Mouse (Mus musculus): ENCODE results near the gene Tipin. TPM values are rescaled to one million over a fixed set of nuclear protein-coding genes. Genes with fewer than 3 reads are reported as not detected.

Gene Tipin
- polyA plus RNA-seq, 1 experiment from 2014 or later: 109 TPM

DNA sequence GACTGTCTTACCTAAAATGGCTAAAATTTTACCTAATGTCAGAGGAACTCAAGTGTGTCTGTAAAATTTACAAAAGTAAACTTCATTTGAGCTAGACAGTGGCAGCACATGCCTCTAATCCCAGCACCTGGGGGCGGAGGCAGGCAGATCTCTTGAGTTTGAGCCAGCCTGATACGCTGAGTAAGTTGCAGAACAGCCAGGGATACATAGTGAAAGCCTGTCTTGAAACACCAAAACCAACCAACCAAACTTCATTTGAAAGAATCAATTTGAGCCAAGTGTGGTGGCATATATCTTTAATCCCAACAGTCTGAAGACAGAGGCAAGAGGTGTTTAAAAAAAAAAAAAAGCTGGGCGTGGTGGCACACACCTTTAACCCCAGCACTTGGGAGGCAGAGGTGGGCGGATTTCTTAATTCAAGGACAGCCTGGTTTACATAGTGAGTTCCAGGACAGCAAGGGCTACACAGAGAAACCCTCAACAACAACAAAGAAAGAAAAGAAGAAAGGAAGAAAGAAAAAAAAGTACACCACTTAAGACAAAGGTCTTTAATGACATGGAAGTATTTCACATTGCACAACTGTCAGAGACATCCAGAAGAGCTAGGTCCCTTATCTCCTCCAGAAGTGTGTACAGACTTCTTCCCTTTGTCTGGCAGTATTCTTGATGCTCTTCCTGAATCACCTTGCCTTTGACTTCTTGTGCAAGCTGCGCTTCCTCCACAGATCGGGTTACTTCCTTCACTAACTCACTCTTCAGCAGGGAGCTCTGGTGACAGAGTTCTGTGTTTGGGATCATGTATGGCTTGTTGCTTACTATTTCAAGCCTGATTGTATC is 25.3 kb downstream of the Tipin start:
- H3K27ac ChIP-seq (ENCODE audit: low read depth): no peak overlapping the region
- H3K27me3 ChIP-seq (ENCODE audit: insufficient read depth, low read length): no peaks in the 10 kb centered on the region
- no peak overlapping the region for H3K4me2 ChIP-seq (ENCODE audit: low read depth, low read length)
- no peaks in the 10 kb centered on the region for H3K4me1 ChIP-seq (ENCODE audit: insufficient read depth)
- peaks cover 49% of the 10 kb centered on the region for H3K36me3 ChIP-seq (replicated peaks; ENCODE audit: insufficient read depth, low read length)
- H3K9me3 ChIP-seq (ENCODE audit: low read length): no peaks in the 10 kb centered on the region
- ATAC-seq (no peak), DNase-seq (no peak)
- H3K4me3 ChIP-seq (ENCODE audit: low read depth, low read length): no peak overlapping the region
- 75% methylated on average over 6 of the region's 6 CpGs for WGBS (ENCODE audit: insufficient replicate concordance)
- TF ChIP-seq EP300 (IDR thresholded peaks at IDR 0.05; ENCODE audit: low read depth): no peak
- no peak overlapping the region for H3K9ac ChIP-seq (replicated peaks)

DNA sequence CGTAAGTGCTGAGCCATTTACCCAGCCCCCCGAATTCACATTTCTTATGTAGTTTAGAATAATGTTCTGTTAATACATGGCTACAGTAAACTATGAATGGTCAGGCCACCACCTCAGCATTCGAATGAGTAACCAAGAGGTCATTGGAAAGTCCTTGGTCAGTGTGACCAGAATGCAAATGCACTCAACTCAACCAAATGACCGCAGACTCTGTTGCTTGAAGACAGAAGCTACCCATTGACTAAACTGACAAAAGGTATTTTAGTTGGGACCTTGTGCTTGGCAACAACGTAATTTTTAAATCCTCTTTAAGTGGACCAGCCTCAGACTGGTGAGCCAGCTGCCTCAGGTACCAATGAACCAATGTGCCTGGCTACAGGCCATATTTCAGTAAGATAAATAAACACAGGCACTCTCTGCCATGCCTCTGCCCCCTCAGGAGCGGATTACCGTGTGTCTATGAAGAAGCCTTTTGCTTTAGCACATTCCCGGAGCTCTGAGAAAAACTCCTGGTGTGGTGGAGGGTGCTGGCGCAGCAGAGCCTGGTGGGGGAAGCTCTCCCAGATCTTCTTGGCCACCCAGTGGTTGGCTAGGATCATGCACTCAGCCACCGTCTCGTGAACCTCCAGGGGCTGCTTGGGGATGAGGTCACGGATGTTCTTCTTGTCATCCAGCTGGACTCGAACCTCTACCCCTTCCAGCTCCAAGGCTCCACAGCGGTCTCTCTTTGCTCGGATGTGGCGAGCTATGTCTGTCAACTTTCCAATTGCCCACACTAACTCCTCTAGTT is 29.8 kb downstream of the Tipin start:
- H3K4me2 ChIP-seq (ENCODE audit: low read depth, low read length): no peak overlapping the region
- no peak overlapping the region for H3K4me3 ChIP-seq (ENCODE audit: low read depth, low read length)
- WGBS (ENCODE audit: insufficient replicate concordance): 78% methylated on average over 16 of the region's 16 CpGs
- H3K9me3 ChIP-seq (ENCODE audit: low read length): no peaks in the 10 kb centered on the region
- H3K9ac ChIP-seq (replicated peaks): no peak overlapping the region
- no peak overlapping the region for H3K27ac ChIP-seq (ENCODE audit: low read depth)
- TF ChIP-seq CTCF (IDR thresholded peaks at IDR 0.05; ENCODE audit: low read depth) (0 out of 2 replicates have a peak, but pooled peaks have one; percentile 20), EP300 (IDR thresholded peaks at IDR 0.05; ENCODE audit: low read depth) (no peak)
- H3K4me1 ChIP-seq (ENCODE audit: insufficient read depth): no peaks in the 10 kb centered on the region
- DNase-seq (peak; percentile 19), ATAC-seq (no peak)
- H3K36me3 ChIP-seq (replicated peaks; ENCODE audit: insufficient read depth, low read length): peaks cover 23% of the 10 kb centered on the region
- H3K27me3 ChIP-seq (ENCODE audit: insufficient read depth, low read length): no peaks in the 10 kb centered on the region

DNA sequence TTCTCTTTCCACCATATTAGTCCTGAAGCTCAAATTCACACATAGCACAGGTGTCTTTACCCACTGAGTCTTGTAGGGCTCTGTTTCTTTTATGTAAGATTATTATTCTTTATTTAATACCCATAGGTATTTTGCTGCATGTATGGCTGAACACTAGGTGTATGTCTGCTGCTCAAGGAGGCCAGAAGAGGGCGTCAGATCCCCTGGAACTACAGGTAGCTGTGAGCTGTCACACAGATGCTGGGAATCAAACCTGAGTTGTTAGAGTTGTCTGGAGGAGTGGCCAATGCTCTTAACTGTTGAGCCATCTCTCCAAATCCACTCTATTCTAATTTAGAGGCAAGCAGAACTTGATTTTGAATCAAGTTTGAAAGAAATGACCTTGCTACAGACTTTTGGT is 30.7 kb downstream of the Tipin start:
- H3K9me3 ChIP-seq (ENCODE audit: low read length): no peaks in the 10 kb centered on the region
- no peak for ATAC-seq
- no peaks in the 10 kb centered on the region for H3K4me1 ChIP-seq (ENCODE audit: insufficient read depth)
- WGBS (ENCODE audit: insufficient replicate concordance): 46% methylated on average over 1 of the region's 1 CpGs
- no peak overlapping the region for H3K4me2 ChIP-seq (ENCODE audit: low read depth, low read length)
- no peak overlapping the region for H3K9ac ChIP-seq (replicated peaks)
- TF ChIP-seq CTCF (IDR thresholded peaks at IDR 0.05; ENCODE audit: low read depth) (peak; percentile 46), EP300 (IDR thresholded peaks at IDR 0.05; ENCODE audit: low read depth) (no peak)
- H3K27me3 ChIP-seq (ENCODE audit: insufficient read depth, low read length): no peaks in the 10 kb centered on the region
- H3K36me3 ChIP-seq (replicated peaks; ENCODE audit: insufficient read depth, low read length): peaks cover 21% of the 10 kb centered on the region
- no peak for DNase-seq
- H3K4me3 ChIP-seq (ENCODE audit: low read depth, low read length): no peak overlapping the region
- H3K27ac ChIP-seq (ENCODE audit: low read depth): no peak overlapping the region

DNA sequence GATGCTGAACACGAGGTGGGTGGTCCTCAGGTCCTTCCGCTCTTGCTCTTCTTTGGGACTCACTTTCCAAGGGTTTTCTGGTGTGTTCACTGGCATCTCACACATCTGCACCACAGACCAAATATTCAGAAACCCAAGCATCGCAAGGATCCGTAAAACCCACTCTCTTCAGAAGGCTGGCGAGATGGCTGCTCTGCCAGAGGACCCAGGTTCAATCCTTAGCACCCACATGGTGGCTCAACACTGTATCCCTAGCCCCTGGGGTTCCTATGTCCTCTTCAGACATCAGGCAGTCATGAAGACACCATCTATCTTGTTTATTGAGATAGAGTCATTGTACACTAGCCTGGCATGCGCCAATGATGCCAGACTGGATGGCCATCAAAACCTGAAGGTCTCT is 33.3 kb downstream of the Tipin start:
- H3K4me1 ChIP-seq (ENCODE audit: insufficient read depth): no peaks in the 10 kb centered on the region
- no peak for DNase-seq
- no peak overlapping the region for H3K4me3 ChIP-seq (ENCODE audit: low read depth, low read length)
- ATAC-seq: no peak
- WGBS (ENCODE audit: insufficient replicate concordance): 89% methylated on average over 6 of the region's 6 CpGs
- H3K36me3 ChIP-seq (replicated peaks; ENCODE audit: insufficient read depth, low read length): peaks cover 11% of the 10 kb centered on the region
- H3K9ac ChIP-seq (replicated peaks): no peak overlapping the region
- no peaks in the 10 kb centered on the region for H3K27me3 ChIP-seq (ENCODE audit: insufficient read depth, low read length)
- H3K9me3 ChIP-seq (ENCODE audit: low read length): no peaks in the 10 kb centered on the region
- no peak overlapping the region for H3K4me2 ChIP-seq (ENCODE audit: low read depth, low read length)
- no peak overlapping the region for H3K27ac ChIP-seq (ENCODE audit: low read depth)
- no peak for TF ChIP-seq CTCF (IDR thresholded peaks at IDR 0.05; ENCODE audit: low read depth)
- no peak for TF ChIP-seq EP300 (IDR thresholded peaks at IDR 0.05; ENCODE audit: low read depth)

DNA sequence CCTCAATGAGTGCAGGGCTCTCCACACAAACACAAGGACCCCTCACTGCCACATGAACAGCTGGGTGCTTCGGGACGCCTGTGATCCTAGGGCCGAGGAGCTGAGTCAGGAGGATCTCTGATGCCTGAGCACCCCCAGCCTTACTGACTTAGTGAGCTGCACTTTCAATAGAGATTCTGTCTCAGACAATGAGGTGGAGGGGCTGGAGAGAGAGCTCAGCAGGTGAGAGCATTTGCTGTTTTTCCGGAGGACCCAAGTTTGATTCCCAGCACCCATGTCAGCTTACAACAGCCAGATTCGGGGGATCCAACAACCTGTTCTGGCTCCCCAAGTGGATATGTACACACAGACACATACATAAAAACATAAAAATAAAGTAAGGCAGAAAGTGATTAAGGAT is 35.6 kb downstream of the Tipin start:
- ATAC-seq (no peak), DNase-seq (no peak)
- H3K9me3 ChIP-seq (ENCODE audit: low read length): no peaks in the 10 kb centered on the region
- H3K27me3 ChIP-seq (ENCODE audit: insufficient read depth, low read length): no peaks in the 10 kb centered on the region
- no peak overlapping the region for H3K9ac ChIP-seq (replicated peaks)
- peaks cover 24% of the 10 kb centered on the region for H3K36me3 ChIP-seq (replicated peaks; ENCODE audit: insufficient read depth, low read length)
- no peaks in the 10 kb centered on the region for H3K4me1 ChIP-seq (ENCODE audit: insufficient read depth)
- H3K4me2 ChIP-seq (ENCODE audit: low read depth, low read length): no peak overlapping the region
- TF ChIP-seq CTCF (IDR thresholded peaks at IDR 0.05; ENCODE audit: low read depth) (no peak), EP300 (IDR thresholded peaks at IDR 0.05; ENCODE audit: low read depth) (no peak)
- H3K4me3 ChIP-seq (ENCODE audit: low read depth, low read length): no peak overlapping the region
- 85% methylated on average over 5 of the region's 5 CpGs for WGBS (ENCODE audit: insufficient replicate concordance)
- H3K27ac ChIP-seq (ENCODE audit: low read depth): no peak overlapping the region

DNA sequence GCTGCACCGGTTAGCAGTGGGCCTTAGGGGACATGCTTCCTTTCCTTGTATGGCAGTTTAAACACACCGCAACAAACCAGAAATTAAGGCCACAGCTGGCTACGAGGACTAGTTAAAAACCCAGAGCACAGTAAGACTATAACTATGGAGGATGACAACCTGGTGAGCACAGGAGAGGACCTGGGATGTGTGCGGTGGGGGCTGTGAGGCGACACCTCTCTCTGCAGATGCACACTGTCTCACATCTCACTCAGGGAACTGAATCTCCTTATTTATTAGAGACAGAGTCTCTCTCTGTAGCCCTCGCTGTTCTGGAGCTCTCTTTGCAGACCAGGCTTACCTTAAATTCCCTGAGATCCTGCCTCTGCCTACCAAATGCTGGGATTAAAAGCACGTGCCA is 42.6 kb downstream of the Tipin start:
- WGBS (ENCODE audit: insufficient replicate concordance): 91% methylated on average over 7 of the region's 7 CpGs
- peaks cover 42% of the 10 kb centered on the region for H3K36me3 ChIP-seq (replicated peaks; ENCODE audit: insufficient read depth, low read length)

More for the DNA sequence above, 42.6 kb downstream of the Tipin start:
- no peaks in the 10 kb centered on the region for H3K4me1 ChIP-seq (ENCODE audit: insufficient read depth)
- no peak overlapping the region for H3K4me2 ChIP-seq (ENCODE audit: low read depth, low read length)
- TF ChIP-seq CTCF (IDR thresholded peaks at IDR 0.05; ENCODE audit: low read depth) (no peak), EP300 (IDR thresholded peaks at IDR 0.05; ENCODE audit: low read depth) (no peak)
- ATAC-seq (no peak), DNase-seq (no peak)
- no peaks in the 10 kb centered on the region for H3K27me3 ChIP-seq (ENCODE audit: insufficient read depth, low read length)
- no peaks in the 10 kb centered on the region for H3K9me3 ChIP-seq (ENCODE audit: low read length)
- no peak overlapping the region for H3K27ac ChIP-seq (ENCODE audit: low read depth)
- no peak overlapping the region for H3K9ac ChIP-seq (replicated peaks)
- no peak overlapping the region for H3K4me3 ChIP-seq (ENCODE audit: low read depth, low read length)

Measured in liver, postnatal 0 days (tissue).